Mouse (Mus musculus) spleen, adult 10 weeks (tissue): ENCODE data around the gene Trappc2. TPM values are rescaled to one million over a fixed set of nuclear protein-coding genes. Genes with fewer than 3 reads are reported as not detected.

Experiments
- polyA plus RNA-seq: library from polyadenylated mRNA; stranded (reverse); fragments of 350-450 nt; fragmentation: Illumina TruSeq; extraction: RNeasy Lipid Tissue Mini Kit (QIAGEN cat#74804); gene quantifications from one replicate; pipeline ENCODE4 v1.2.3, GENCODE M21; 2015; ENCODE audit warnings: low replicate concordance; ENCODE audit not compliant: insufficient read depth

Gene Trappc2
- 30.3 TPM for polyA plus RNA-seq

GRCm38 (mm10) chrX:166440036-166440615 lies at the start of gene Trappc2:
Gene Trappc2, plus strand, starts transcription at chrX:166440574.

GRCm38 (mm10) chrX:166440616-166441063 lies 266 bp downstream of the Trappc2 start, which contains the start of gene Ofd1:
Gene Ofd1, minus strand, starts transcription at chrX:166440704.

GRCm38 (mm10) chrX:166479365-166479983 lies 39.1 kb downstream of the Trappc2 start, which contains the start of gene Rab9:
Gene Rab9, minus strand, starts transcription at chrX:166479867.

Other genes starting within 250 kb of the Trappc2 start
- gene Gpm6b, start 201.7 kb upstream of the Trappc2 start, polyA plus RNA-seq, result 51.3 TPM
- 17.0 TPM for gene Ofd1, start 130 bp downstream of the Trappc2 start, polyA plus RNA-seq
- 38.8 TPM for gene Rab9, start 39.3 kb downstream of the Trappc2 start, polyA plus RNA-seq
- 9.8 TPM for gene Tceanc, start 78.0 kb downstream of the Trappc2 start, polyA plus RNA-seq
- gene Egfl6, start 145.1 kb downstream of the Trappc2 start, polyA plus RNA-seq, result 0.70 TPM